Mouse (Mus musculus) natural killer cell, adult 2 months (primary cell): ENCODE results near the gene Ddx1.
"Not testable (repeated sequence)": the region's sequence is repeated elsewhere in the genome, so short reads cannot be mapped to it uniquely, and the experiment has no call there.

Source experiments
- DNase-seq, 2 experiments: peaks; one replicate each; pipeline ENCODE4 v3.0.0; 2022; ENCODE audit warnings: low spot score in 2 of 2

Ddx1 gene

DNA sequence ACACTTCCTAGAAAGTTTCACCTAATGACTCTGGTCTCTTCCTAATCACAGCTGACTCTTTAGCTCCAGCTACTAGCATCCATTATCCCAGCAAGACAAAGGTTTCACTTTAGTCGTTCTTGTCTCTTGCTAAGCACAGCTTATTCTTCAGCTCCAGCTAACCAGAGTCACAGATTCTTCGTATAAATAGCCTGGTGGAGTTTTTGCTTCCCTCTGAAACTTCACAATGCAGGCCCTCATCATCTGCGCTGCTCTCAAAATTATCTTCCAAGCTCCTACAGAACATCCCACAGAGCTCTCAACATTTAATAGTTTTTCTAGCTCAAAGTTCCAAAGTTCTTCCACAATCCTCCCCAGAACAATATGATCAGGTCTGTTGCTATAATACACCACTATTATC lies 43.3 kb downstream of the Ddx1 start:
- DNase-seq: no peak

GRCm38 (mm10) chr12:13202322-13202721 lies 46.7 kb downstream of the Ddx1 start:
- no peak for DNase-seq

- no peak for DNase-seq
Measured at GRCm38 (mm10) chr12:13200576-13200975, 48.4 kb downstream of the Ddx1 start.

DNA sequence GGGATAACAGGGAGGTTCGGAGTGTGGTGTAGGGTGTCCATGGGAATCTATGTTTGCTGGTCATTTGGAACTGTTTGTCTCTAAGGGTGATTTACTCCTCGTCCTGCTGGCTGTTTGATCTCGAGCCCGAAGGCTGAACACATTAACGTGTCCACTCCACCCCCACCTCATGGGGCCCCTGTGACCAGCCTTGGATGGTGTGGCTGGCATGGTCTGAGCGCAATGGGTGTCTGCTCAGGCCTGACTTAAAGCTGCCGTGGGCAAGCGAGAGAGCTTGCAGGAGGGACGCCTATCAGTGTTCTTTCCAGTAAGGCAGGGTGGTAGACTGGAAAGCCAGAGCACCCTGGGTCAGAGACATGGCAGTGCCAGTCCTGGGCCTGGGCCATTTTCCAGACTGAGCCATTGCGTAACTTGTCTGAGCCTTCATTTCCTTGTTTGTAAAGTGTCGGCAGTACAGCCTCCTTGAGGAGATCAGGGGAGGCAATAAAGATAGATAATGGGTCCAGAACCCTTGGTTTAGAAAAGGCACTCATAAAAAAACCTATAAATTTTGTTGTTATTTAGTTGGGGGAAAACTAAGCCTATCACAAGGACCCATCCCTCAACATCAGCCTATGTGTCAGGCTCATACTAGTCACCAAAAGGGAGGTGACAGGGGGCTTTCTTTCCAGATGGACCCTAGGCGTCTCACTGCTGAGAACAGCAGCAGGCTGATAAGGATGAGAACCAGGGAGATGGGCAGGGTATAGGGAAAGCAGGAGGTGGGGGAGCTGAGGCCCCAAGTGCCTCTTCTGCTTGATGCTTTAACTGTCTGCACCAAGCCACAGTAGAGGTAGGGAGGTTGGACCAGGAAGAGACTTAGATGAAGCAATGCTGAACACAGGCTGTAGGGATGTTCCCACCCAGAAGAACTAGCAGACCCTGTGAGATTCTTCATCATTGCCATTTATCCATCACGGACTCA lies 49.4 kb downstream of the Ddx1 start:
- no peak for DNase-seq

- DNase-seq: no peak
Measured at GRCm38 (mm10) chr12:13198157-13198556, 50.9 kb downstream of the Ddx1 start.

- DNase-seq: no peak
Measured at GRCm38 (mm10) chr12:13196146-13196545, 52.9 kb downstream of the Ddx1 start.

GRCm38 (mm10) chr12:13195506-13195905 lies 53.5 kb downstream of the Ddx1 start:
- no peak for DNase-seq

DNA sequence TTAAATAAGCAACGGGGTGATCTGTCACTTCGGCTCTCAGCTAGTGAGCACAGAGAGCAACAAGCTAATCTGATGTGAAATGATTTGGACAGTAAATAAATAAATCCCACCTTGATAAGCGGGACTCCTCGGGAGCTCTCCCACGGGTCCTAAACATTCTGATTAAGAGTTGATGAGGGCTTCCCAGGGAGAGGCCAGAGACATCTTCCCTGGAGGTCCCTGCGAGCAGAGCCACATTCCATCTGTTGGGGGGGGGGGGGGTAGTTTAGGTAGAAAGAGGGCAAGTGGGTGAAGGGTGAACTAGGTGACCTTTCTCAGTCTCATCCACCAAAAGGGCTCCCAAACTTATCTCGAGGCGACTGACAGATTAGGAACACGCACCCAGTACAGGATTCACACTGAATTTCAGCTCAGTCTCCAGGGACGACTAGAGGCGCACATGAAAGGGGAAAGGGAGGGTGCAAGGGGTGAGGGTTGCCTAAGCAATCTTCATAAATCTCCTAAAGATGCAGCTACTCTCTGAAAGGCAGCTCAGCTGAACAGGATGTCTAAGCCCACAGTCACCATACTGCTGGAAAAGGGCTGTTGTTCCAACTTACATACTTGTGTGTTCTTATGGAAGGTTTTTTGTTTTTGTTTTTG lies 60.8 kb downstream of the Ddx1 start:
- DNase-seq: no peak

DNA sequence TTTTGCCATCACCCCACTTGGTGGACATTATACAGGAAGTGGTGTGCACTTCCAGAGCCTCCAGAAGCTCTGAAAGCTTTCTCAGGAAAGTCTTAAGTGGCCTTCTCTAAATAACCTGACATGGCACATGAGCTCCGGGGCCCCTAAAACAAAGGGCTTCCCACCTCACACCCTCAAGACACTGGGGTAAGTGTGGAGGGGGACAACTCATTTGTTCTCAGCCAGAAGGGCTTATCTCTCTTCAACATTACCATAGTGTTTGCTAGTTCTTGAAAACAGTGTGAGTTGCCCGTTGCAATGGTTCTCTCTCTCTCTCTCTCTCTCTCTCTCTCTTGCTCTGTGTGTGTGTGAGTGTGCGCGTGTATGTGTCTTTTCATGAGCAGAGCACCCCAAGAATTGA lies 62.8 kb downstream of the Ddx1 start:
- DNase-seq: no peak

DNA sequence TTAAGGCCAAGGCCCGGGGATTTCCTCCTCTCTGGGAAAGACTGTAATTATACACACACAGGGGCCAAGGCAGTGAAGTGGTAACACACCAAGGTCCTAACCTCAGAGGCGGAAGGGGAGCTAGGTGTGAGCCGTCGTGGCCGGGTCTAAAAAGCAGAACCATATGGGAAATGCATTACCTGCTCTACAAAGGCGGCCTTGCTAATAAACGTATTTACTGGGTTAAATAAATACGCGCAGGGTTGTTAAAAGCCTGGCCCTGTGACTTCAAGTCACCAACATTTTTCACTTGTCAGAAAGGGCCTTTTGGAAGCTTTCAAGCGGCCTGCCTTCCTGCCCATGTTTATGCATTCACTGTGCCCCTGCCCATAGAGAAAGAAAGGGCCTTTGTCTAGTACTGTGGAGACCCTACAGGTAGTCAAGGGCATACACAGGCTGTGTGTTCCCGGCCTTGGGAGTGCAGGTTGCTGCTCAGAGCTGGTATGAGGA lies 64.1 kb downstream of the Ddx1 start:
- DNase-seq: no peak

GRCm38 (mm10) chr12:13184136-13184535 lies 64.9 kb downstream of the Ddx1 start:
- DNase-seq: not testable (repeated sequence)

- DNase-seq: no peak
Measured at GRCm38 (mm10) chr12:13182220-13182619, 66.8 kb downstream of the Ddx1 start.

DNA sequence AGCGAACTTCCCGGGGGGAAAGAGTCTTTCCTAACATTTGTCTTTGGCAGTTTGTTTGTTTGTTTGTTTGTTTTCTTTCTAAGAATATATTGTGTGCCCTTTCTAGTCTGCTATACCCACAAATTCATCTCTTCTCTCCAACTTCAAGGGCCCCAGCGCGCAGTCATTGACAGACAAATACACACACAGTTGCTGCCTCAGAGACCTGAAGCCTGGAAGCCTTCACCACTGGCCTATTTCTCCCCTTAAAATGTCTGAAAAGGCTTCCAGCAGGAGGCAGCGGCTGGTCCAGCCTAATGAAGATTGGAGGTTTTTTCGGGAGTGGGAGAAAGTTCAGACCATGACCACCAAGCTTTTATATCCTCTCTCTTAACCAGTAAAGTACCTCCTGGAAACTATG lies 67.3 kb downstream of the Ddx1 start:
- DNase-seq: no peak

DNA sequence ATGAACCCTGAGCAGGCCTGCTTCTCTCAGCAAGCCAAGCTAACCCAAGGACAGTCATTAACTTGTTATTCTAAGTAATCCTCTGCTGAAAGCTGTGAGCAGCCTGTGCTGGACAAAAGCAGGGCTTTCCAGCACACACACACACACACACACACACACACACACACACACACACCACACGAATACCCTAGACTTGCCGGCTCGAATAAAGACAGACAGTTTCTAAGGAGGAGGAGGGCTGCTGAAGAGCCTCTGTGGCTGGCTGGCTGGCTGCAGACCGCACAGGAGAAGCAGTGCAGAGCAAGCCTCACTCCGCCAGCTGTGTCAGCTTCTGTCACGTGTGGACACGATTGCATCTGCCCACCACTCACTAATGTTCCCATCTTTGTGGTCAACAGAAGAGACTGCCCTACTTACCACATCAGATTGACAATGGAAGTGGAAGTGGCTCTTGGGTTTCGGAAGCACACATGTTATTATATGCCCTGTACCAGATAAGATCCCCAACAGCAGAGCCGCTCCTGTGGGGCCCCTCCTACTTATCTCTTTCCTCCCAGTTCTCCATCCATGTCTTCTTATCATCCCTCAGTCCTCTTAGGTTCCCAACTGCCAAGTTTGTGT lies 68.2 kb downstream of the Ddx1 start:
- no peak for DNase-seq

DNA sequence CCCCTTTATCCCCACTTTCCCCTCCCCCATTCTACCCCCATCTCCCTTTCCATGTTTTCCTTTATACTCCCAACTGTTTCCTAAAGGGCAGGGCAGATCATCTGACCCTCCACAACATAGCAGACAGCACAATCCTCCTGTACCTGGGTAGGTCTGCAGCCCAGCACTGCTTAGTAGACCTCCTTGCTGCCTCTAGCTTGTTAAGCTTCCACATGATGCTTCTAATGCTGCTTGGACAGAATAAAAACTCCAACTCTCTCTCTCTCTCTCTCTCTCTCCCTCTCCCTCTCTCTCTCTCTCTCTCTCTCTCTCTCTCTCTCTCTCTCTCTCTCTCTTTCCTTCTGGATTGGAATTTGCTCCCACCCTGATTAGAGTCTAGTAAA lies 68.7 kb downstream of the Ddx1 start:
- no peak for DNase-seq

DNA sequence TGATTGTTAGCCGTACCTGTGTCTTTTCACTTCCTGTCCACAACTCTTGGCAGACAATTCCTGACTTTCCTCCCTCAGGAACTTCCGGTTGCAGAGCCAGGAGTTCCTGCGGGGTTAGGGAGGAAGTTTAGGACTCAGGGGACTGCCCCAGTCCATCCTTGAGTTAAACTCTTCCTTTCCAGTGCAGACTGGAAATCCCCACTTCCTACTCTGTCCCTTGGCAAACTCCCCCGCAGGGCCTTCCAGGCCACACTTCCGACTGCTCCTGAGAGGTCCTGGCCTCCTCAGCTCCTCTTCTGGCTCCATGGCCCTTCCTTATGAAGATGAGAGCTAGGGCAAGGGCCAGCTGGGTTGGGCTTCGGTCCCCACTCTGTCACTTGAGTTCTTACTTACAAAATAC lies 71.4 kb downstream of the Ddx1 start:
- DNase-seq: no peak

GRCm38 (mm10) chr12:13176927-13177326 lies 72.1 kb downstream of the Ddx1 start:
- no peak for DNase-seq

GRCm38 (mm10) chr12:13176136-13176535 lies 72.9 kb downstream of the Ddx1 start:
- no peak for DNase-seq

DNA sequence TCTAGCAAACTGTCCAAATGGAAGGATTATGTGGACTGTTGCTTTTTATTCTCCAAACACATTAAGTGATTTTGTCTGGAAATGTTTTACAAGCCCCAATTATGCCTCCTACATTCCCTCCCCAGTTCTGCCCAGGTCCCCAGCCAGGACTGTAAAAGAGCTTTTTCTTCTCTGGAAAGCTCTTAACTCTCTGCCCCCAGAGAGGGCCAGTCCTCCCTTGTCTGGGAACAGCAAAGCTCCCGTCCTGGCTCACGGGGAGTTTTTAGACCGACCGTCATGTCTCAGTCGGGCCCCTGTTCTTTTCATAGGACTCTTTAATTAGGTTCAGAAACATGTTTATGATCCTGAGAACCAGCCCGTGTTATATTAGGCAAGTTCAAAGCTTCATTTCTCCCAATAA lies 75.0 kb downstream of the Ddx1 start:
- no peak for DNase-seq

GRCm38 (mm10) chr12:13168073-13168472 lies 80.9 kb downstream of the Ddx1 start:
- no peak for DNase-seq

GRCm38 (mm10) chr12:13167116-13167515 lies 81.9 kb downstream of the Ddx1 start:
- DNase-seq: no peak
